ENCODE assay signal across 16 mouse cellular contexts in genomic region chr19:29984208-29985005, GRCm38 (mm10). TPM values are rescaled to one million over a fixed set of nuclear protein-coding genes. Genes with fewer than 3 reads are reported as not detected.
A peak's percentile ranks its signal among the peaks of the same experiment; 100 is the strongest.
DNase-seq lines count a peak whose midpoint lies in the region; ATAC-seq and TF ChIP-seq lines count a peak whose summit lies in the region.
"Had no signal": no experiment of that assay in that cellular context is flagged by ENCODE, and none has a peak within 500 bp of the region (broad histone marks: within the 10 kb centered on the region; RNA-seq: fewer than 3 reads in every experiment).

No protein-coding gene starts in this region.

- peak; percentile 13 to 30 for DNase-seq in heart, postnatal 10 days
- no peak for DNase-seq in heart, postnatal 25 days (ENCODE audit: low spot score)
- peak; percentile 39 for DNase-seq in NIH3T3 (ENCODE audit: low read depth)
- DNase-seq in fibroblast of lung, adult 2 months (ENCODE audit: low read depth), result peak; percentile 55
- peak; percentile 86 to 92 for DNase-seq in kidney, postnatal 4 days
- DNase-seq in right cerebral cortex, adult 2 months (ENCODE audit: low spot score in 2 of 2), result no peak
- no peak for DNase-seq in stomach, postnatal 0 days (ENCODE audit: low spot score)
- DNase-seq in lung, adult 2 months, result no peak

- no peak for TF ChIP-seq EP300 in stomach, postnatal 0 days (optimal IDR thresholded peaks at IDR 0.05)

- 79% methylated on average over 16 of the region's 16 CpGs for WGBS in stomach, postnatal 0 days
- 71% methylated on average over 16 of the region's 16 CpGs for WGBS in lung, adult 2 months

- no peak overlapping the region for H3K27ac ChIP-seq in stomach, postnatal 0 days (replicated peaks)
- H3K27ac ChIP-seq: heart, embryonic 13.5 days; lung, embryonic 15.5 days had no signal

- ATAC-seq in stomach, postnatal 0 days (ENCODE audit: low FRiP score, low TSS enrichment), result no peak
- ATAC-seq: forebrain, embryonic 16.5 days; midbrain, embryonic 16.5 days had no signal

- no peaks in the 10 kb centered on the region for H3K9me3 ChIP-seq in stomach, postnatal 0 days (ENCODE audit: control insufficient read depth, low read length)
- H3K9me3 ChIP-seq: heart, embryonic 13.5 days; lung, embryonic 15.5 days had no signal

- H3K4me3 ChIP-seq in stomach, postnatal 0 days (ENCODE audit: low read depth, low read length), result no peak overlapping the region
- H3K4me3 ChIP-seq in lung, adult 2 months (replicated peaks; ENCODE audit: extremely low read depth, low read depth, low read length), result no peak overlapping the region
- H3K4me3 ChIP-seq: heart, embryonic 13.5 days; lung, embryonic 15.5 days had no signal

- no peak for TF ChIP-seq CTCF in stomach, postnatal 0 days (IDR thresholded peaks at IDR 0.05; ENCODE audit: low read depth)
- TF ChIP-seq CTCF in lung, adult 2 months (IDR thresholded peaks at IDR 0.05; ENCODE audit: insufficient read depth, low read length), result no peak

- intact Hi-C loops in heart, postnatal 10 days (cut with DNase I), result loop anchor here (5.0 to 10.0 kb wide), 2 partner anchors 143 to 220 kb away; no protein-coding TSS in a partner anchor
- intact Hi-C loops in heart, postnatal 25 days (cut with DNase I), result no loop called here

- TF ChIP-seq POLR2A in lung, adult 2 months (IDR thresholded peaks at IDR 0.05; ENCODE audit: borderline replicate concordance, extremely low read depth, low read depth, low read length), result no peak

- no peaks in the 10 kb centered on the region for H3K36me3 ChIP-seq in stomach, postnatal 0 days (ENCODE audit: control insufficient read depth, insufficient read depth, low read length)
- H3K36me3 ChIP-seq: heart, embryonic 13.5 days; lung, embryonic 15.5 days had no signal

- no peak overlapping the region for H3K9ac ChIP-seq in stomach, postnatal 0 days (ENCODE audit: low read length)
- H3K9ac ChIP-seq: heart, embryonic 13.5 days; lung, embryonic 15.5 days had no signal

- H3K27me3 ChIP-seq in stomach, postnatal 0 days (ENCODE audit: control insufficient read depth, insufficient read depth, low read length), result no peaks in the 10 kb centered on the region
- H3K27me3 ChIP-seq: CH12.LX; heart, embryonic 13.5 days; lung, embryonic 15.5 days had no signal

- H3K4me1 ChIP-seq in stomach, postnatal 0 days (replicated peaks; ENCODE audit: control insufficient read depth, insufficient read depth), result no peaks in the 10 kb centered on the region
- no peaks in the 10 kb centered on the region for H3K4me1 ChIP-seq in lung, adult 2 months (ENCODE audit: control insufficient read depth, insufficient read depth, low read length)
- H3K4me1 ChIP-seq: lung, embryonic 15.5 days had no signal

- no peak overlapping the region for H3K4me2 ChIP-seq in stomach, postnatal 0 days (replicated peaks; ENCODE audit: low read depth)
- H3K4me2 ChIP-seq: heart, embryonic 13.5 days; lung, embryonic 15.5 days had no signal

RNA-seq across cellular contexts. Expression of gene Trpd52l3, which starts 19.2 kb away (rescaled TPM):
- not detected for total RNA-seq in heart, postnatal 10 days (2021)
- not detected for total RNA-seq in heart, postnatal 25 days (2021)
- polyA plus RNA-seq in stomach, postnatal 0 days (2015; fragmentation: Nextera tagmentation; extraction: Ambion mirVana), result not detected in 2 replicates
- not detected in 2 replicates for polyA plus RNA-seq in lung, adult 2 months (2012; rRNA removed)
- total RNA-seq: CH12.LX; left cerebral cortex, postnatal 14 days had no signal
- polyA plus RNA-seq: embryonic facial prominence, embryonic 11.5 days; forebrain, embryonic 16.5 days; heart, embryonic 13.5 days; intestine, embryonic 14.5 days; lung, embryonic 15.5 days; midbrain, embryonic 16.5 days had no signal

RNA-seq across cellular contexts. Expression of gene Uhrf2, which starts 45.9 kb away (rescaled TPM):
- 10 to 100 TPM; 28.0 to 28.6 TPM for total RNA-seq in heart, postnatal 10 days (2021)
- 10 to 100 TPM; 21.2 to 25.5 TPM for total RNA-seq in heart, postnatal 25 days (2021)
- polyA plus RNA-seq in stomach, postnatal 0 days (2015; fragmentation: Nextera tagmentation; extraction: Ambion mirVana), result 23.4 and 26.5 TPM in 2 replicates
- 19.3 and 27.5 TPM in 2 replicates for polyA plus RNA-seq in lung, adult 2 months (2012; rRNA removed)

RNA-seq across cellular contexts. Expression of gene Il33, which starts 59.5 kb away (rescaled TPM):
- 1 to 10 TPM; 2.5 to 5.2 TPM for total RNA-seq in heart, postnatal 10 days (2021)
- total RNA-seq in heart, postnatal 25 days (2021), result 1 to 10 TPM; 3.9 to 6.1 TPM
- 54.4 and 63.6 TPM in 2 replicates for polyA plus RNA-seq in stomach, postnatal 0 days (2015; fragmentation: Nextera tagmentation; extraction: Ambion mirVana)
- polyA plus RNA-seq in lung, adult 2 months (2012; rRNA removed), result 28.6 and 45.4 TPM in 2 replicates

Comparison
In these comparisons a context has a peak if more than half of its experiments do, and no peak if none do; other contexts are left out.
1. DNase-seq: peak in heart, postnatal 10 days (2 of 2), NIH3T3 (single experiment), fibroblast of lung, adult 2 months (single experiment) and kidney, postnatal 4 days (2 of 2); none in heart, postnatal 25 days (single experiment), right cerebral cortex, adult 2 months (0 of 2), stomach, postnatal 0 days (single experiment) and lung, adult 2 months (single experiment).